Mouse (Mus musculus) forebrain, embryonic 14.5 days (tissue): ENCODE data around the gene Spata31d1a. TPM values are rescaled to one million over a fixed set of nuclear protein-coding genes. Genes with fewer than 3 reads are reported as not detected.

Experiments
- ATAC-seq: fragments of 200-750 bp; cut with Nextera tagmentation; 2 replicates; pipeline ENCODE4 v1.8.0; 2017; ENCODE audit warnings: mild to moderate bottlenecking, moderate library complexity
- DNase-seq: peaks from one replicate; pipeline ENCODE4 v3.0.0-alpha.2; 2015; ENCODE audit warnings: low spot score
- H3K27ac ChIP-seq: fragments of 300-500 bp; sonication (generic); 2 replicates; pipeline ENCODE4 v1.5.1; 2014; ENCODE audit warnings: low read depth, mild to moderate bottlenecking, control low read depth, low read length, moderate library complexity
- H3K27me3 ChIP-seq: fragments of 300-500 bp; sonication (generic); replicated peaks from 2 replicates; pipeline ENCODE4 v1.6.1; 2014; ENCODE audit warnings: low read length, control low read depth, mixed read lengths; ENCODE audit not compliant: control insufficient read depth, insufficient read depth
- H3K36me3 ChIP-seq: fragments of 300-500 bp; sonication (generic); 2 replicates; pipeline ENCODE4 v1.6.1; 2014; ENCODE audit warnings: low read length, control low read depth; ENCODE audit not compliant: control insufficient read depth, insufficient read depth
- H3K4me1 ChIP-seq: fragments of 300-500 bp; sonication (generic); 2 replicates; pipeline ENCODE4 v1.6.1; 2014; ENCODE audit warnings: antibody characterized with exemption, low read length, control low read depth; ENCODE audit not compliant: control insufficient read depth, insufficient read depth
- H3K4me2 ChIP-seq: fragments of 300-500 bp; sonication (generic); 2 replicates; pipeline ENCODE4 v1.6.1; 2014; ENCODE audit warnings: mild to moderate bottlenecking, control low read depth, low read length
- H3K4me3 ChIP-seq: fragments of 300-500 bp; sonication (generic); 2 replicates; pipeline ENCODE4 v1.5.1; 2014; ENCODE audit warnings: low read depth, low read length, control low read depth
- H3K9ac ChIP-seq: fragments of 300-500 bp; sonication (generic); 2 replicates; pipeline ENCODE4 v1.6.1; 2014; ENCODE audit warnings: mild to moderate bottlenecking, low read length, control low read depth, moderate library complexity
- H3K9me3 ChIP-seq: fragments of 300-500 bp; sonication (generic); replicated peaks from 2 replicates; pipeline ENCODE4 v1.6.1; 2016; ENCODE audit warnings: low read length, control low read depth, mixed read lengths; ENCODE audit not compliant: control insufficient read depth
- WGBS: fragments of 180-500 bp; shearing (Covaris S2); extraction: QIAGEN DNeasy Blood & Tissue Kit; methylation state at CpG from one replicate; pipeline ENCODE4 v1.1.7; 2014; 5-methylcytosine and 5-hydroxymethylcytosine counted together
- polyA plus RNA-seq: library from polyadenylated mRNA; unstranded; fragments of >200 nt; fragmentation: Nextera tagmentation; extraction: Ambion mirVana; gene quantifications from 2 replicates; pipeline ENCODE4 v1.2.1, GENCODE M21; 2014

Spata31d1a gene
- not detected in 2 replicates for polyA plus RNA-seq

- H3K9ac ChIP-seq = no peak within 1 kb of the TSS
- H3K4me2 ChIP-seq = no peak within 1 kb of the TSS
- ATAC-seq (no peak), DNase-seq (no peak)
- WGBS = 91% methylated on average over 15 of the region's 15 CpGs
- no peaks in the 10 kb centered on the region for H3K27me3 ChIP-seq
- H3K4me3 ChIP-seq = no peak within 1 kb of the TSS
- H3K4me1 ChIP-seq = no peaks in the 10 kb centered on the region
- no peak within 1 kb of the TSS for H3K27ac ChIP-seq
- H3K36me3 ChIP-seq = no peaks in the 10 kb centered on the region
- H3K9me3 ChIP-seq = no peaks in the 10 kb centered on the region
Observed at GRCm38 (mm10) chr13:59710230-59710629, at the start of gene Spata31d1a. Gene Spata31d1a, minus strand, starts transcription at chr13:59710330.

GRCm38 (mm10) chr13:59756906-59757305, 46.8 kb upstream of the Spata31d1a start:
- H3K9ac ChIP-seq = no peak overlapping the region
- no peak overlapping the region for H3K4me3 ChIP-seq
- no peak for DNase-seq
- H3K9me3 ChIP-seq = no peaks in the 10 kb centered on the region
- no peaks in the 10 kb centered on the region for H3K27me3 ChIP-seq
- no peaks in the 10 kb centered on the region for H3K4me1 ChIP-seq
- no peak overlapping the region for H3K27ac ChIP-seq
- no peak overlapping the region for H3K4me2 ChIP-seq
- 98% methylated on average over 7 of the region's 7 CpGs for WGBS
- H3K36me3 ChIP-seq = peaks cover 56% of the 10 kb centered on the region
- no peak for ATAC-seq

GRCm38 (mm10) chr13:59750310-59750709, 40.2 kb upstream of the Spata31d1a start:
- Histone ChIP-seq H3K4me2 (no peak overlapping the region), H3K27me3 (no peaks in the 10 kb centered on the region), H3K4me3 (no peak overlapping the region), H3K9ac (no peak overlapping the region), H3K4me1 (no peaks in the 10 kb centered on the region), H3K36me3 (peaks cover 11% of the 10 kb centered on the region), H3K27ac (no peak overlapping the region), H3K9me3 (no peaks in the 10 kb centered on the region)
- DNase-seq (no peak), ATAC-seq (no peak)
- 86% methylated on average over 12 of the region's 12 CpGs for WGBS

- Histone ChIP-seq H3K4me2 (no peak within 1 kb of the TSS), H3K36me3 (no peaks in the 10 kb centered on the region), H3K9me3 (no peaks in the 10 kb centered on the region), H3K9ac (no peak within 1 kb of the TSS), H3K4me1 (no peaks in the 10 kb centered on the region), H3K27me3 (no peaks in the 10 kb centered on the region), H3K27ac (no peak within 1 kb of the TSS), H3K4me3 (no peak within 1 kb of the TSS)
- 79% methylated on average over 9 of the region's 9 CpGs for WGBS
- no peak for ATAC-seq
- no peak for DNase-seq
Observed at GRCm38 (mm10) chr13:59746711-59747110, 36.6 kb upstream of the Spata31d1a start, which contains the start of gene 1700014D04Rik. Gene 1700014D04Rik, minus strand, starts transcription at chr13:59746752.

- ATAC-seq (no peak), DNase-seq (no peak)
- Histone ChIP-seq H3K4me1 (no peaks in the 10 kb centered on the region), H3K27me3 (no peaks in the 10 kb centered on the region), H3K9ac (no peak overlapping the region), H3K4me3 (no peak overlapping the region), H3K27ac (no peak overlapping the region), H3K36me3 (no peaks in the 10 kb centered on the region), H3K9me3 (no peaks in the 10 kb centered on the region), H3K4me2 (no peak overlapping the region)
- WGBS = 72% methylated on average over 6 of the region's 6 CpGs
Observed at GRCm38 (mm10) chr13:59746164-59746563, 36.0 kb upstream of the Spata31d1a start.

GRCm38 (mm10) chr13:59745462-59745861, 35.3 kb upstream of the Spata31d1a start:
- no peaks in the 10 kb centered on the region for H3K36me3 ChIP-seq
- ATAC-seq = no peak

GRCm38 (mm10) chr13:59741697-59742096, 31.6 kb upstream of the Spata31d1a start:
- no peaks in the 10 kb centered on the region for H3K9me3 ChIP-seq
- ATAC-seq (no peak), DNase-seq (no peak)
- H3K4me1 ChIP-seq = no peaks in the 10 kb centered on the region
- no peak overlapping the region for H3K4me2 ChIP-seq
- no peak overlapping the region for H3K4me3 ChIP-seq
- H3K27me3 ChIP-seq = no peaks in the 10 kb centered on the region
- H3K36me3 ChIP-seq = no peaks in the 10 kb centered on the region
- H3K9ac ChIP-seq = no peak overlapping the region
- WGBS = 84% methylated on average over 10 of the region's 10 CpGs
- no peak overlapping the region for H3K27ac ChIP-seq

More at GRCm38 (mm10) chr13:59745462-59745861, 35.3 kb upstream of the Spata31d1a start:
- no peak overlapping the region for H3K27ac ChIP-seq
- no peak for DNase-seq
- no peak overlapping the region for H3K4me3 ChIP-seq
- 87% methylated on average over 6 of the region's 6 CpGs for WGBS
- no peaks in the 10 kb centered on the region for H3K27me3 ChIP-seq
- H3K4me1 ChIP-seq = no peaks in the 10 kb centered on the region
- no peak overlapping the region for H3K4me2 ChIP-seq
- no peak overlapping the region for H3K9ac ChIP-seq
- no peaks in the 10 kb centered on the region for H3K9me3 ChIP-seq

- no peak overlapping the region for H3K4me2 ChIP-seq
- no peaks in the 10 kb centered on the region for H3K4me1 ChIP-seq
- no peak overlapping the region for H3K27ac ChIP-seq
- H3K36me3 ChIP-seq = no peaks in the 10 kb centered on the region
- H3K9ac ChIP-seq = no peak overlapping the region
- no peaks in the 10 kb centered on the region for H3K27me3 ChIP-seq
- no peaks in the 10 kb centered on the region for H3K9me3 ChIP-seq
- no peak overlapping the region for H3K4me3 ChIP-seq
- no peak for ATAC-seq
- no peak for DNase-seq
- 88% methylated on average over 11 of the region's 11 CpGs for WGBS
Observed at GRCm38 (mm10) chr13:59741096-59741495, 31.0 kb upstream of the Spata31d1a start.

GRCm38 (mm10) chr13:59739397-59739796, 29.3 kb upstream of the Spata31d1a start:
- Histone ChIP-seq H3K27ac (no peak overlapping the region), H3K9ac (no peak overlapping the region), H3K4me2 (no peak overlapping the region), H3K27me3 (no peaks in the 10 kb centered on the region), H3K4me1 (no peaks in the 10 kb centered on the region), H3K9me3 (no peaks in the 10 kb centered on the region), H3K36me3 (no peaks in the 10 kb centered on the region), H3K4me3 (no peak overlapping the region)
- ATAC-seq = no peak
- 90% methylated on average over 4 of the region's 4 CpGs for WGBS
- DNase-seq = no peak
